Mouse (Mus musculus): ENCODE data around the gene Zfp958. TPM values are rescaled to one million over a fixed set of nuclear protein-coding genes. Genes with fewer than 3 reads are reported as not detected.
"Not testable (repeated sequence)": the region's sequence is repeated elsewhere in the genome, so short reads cannot be mapped to it uniquely, and the experiment has no call there.

Gene Zfp958
- polyA plus RNA-seq, 1 experiment = 0.68 TPM

GRCm38 (mm10) chr8:4627349-4627748, 14.4 kb downstream of the Zfp958 start:
- TF ChIP-seq CTCF (IDR thresholded peaks at IDR 0.05; ENCODE audit: control insufficient read depth, insufficient read depth, insufficient replicate concordance, low read depth, low read length) (no peak), POLR2A (IDR thresholded peaks at IDR 0.05; ENCODE audit: control insufficient read depth, low read depth, low read length) (no peak)
- H3K36me3 ChIP-seq (ENCODE audit: control insufficient read depth, insufficient read depth, low read length) = no peaks in the 10 kb centered on the region

GRCm38 (mm10) chr8:4637071-4637470, 24.1 kb downstream of the Zfp958 start:
- Histone ChIP-seq H3K27me3 (ENCODE audit: control insufficient read depth, insufficient read depth, low read length) (no peaks in the 10 kb centered on the region), H3K27ac (ENCODE audit: control insufficient read depth, insufficient read depth, low read depth, low read length) (no peak overlapping the region), H3K36me3 (ENCODE audit: control insufficient read depth, insufficient read depth, low read length) (no peaks in the 10 kb centered on the region), H3K4me1 (ENCODE audit: control insufficient read depth, insufficient read depth, low read length) (no peaks in the 10 kb centered on the region; the same call in 1 of the 2 replicates), H3K4me3 (ENCODE audit: control insufficient read depth, low read depth, low read length) (no peak overlapping the region)
- TF ChIP-seq POLR2A (IDR thresholded peaks at IDR 0.05; ENCODE audit: control insufficient read depth, low read depth, low read length) (no peak), CTCF (IDR thresholded peaks at IDR 0.05; ENCODE audit: control insufficient read depth, insufficient read depth, insufficient replicate concordance, low read depth, low read length) (no peak)

More at GRCm38 (mm10) chr8:4627349-4627748, 14.4 kb downstream of the Zfp958 start:
- H3K4me1 ChIP-seq (ENCODE audit: control insufficient read depth, insufficient read depth, low read length) = no peaks in the 10 kb centered on the region
- H3K27me3 ChIP-seq (ENCODE audit: control insufficient read depth, insufficient read depth, low read length) = no peaks in the 10 kb centered on the region
- no peak overlapping the region for H3K27ac ChIP-seq (ENCODE audit: control insufficient read depth, insufficient read depth, low read depth, low read length)
- H3K4me3 ChIP-seq (ENCODE audit: control insufficient read depth, low read depth, low read length) = no peak overlapping the region

- not testable (repeated sequence) for H3K36me3 ChIP-seq (ENCODE audit: control insufficient read depth, insufficient read depth, low read length); H3K4me1 ChIP-seq (ENCODE audit: control insufficient read depth, insufficient read depth, low read length); H3K27me3 ChIP-seq (ENCODE audit: control insufficient read depth, insufficient read depth, low read length); H3K27ac ChIP-seq (ENCODE audit: control insufficient read depth, insufficient read depth, low read depth, low read length)
- H3K4me3 ChIP-seq (ENCODE audit: control insufficient read depth, low read depth, low read length) = peak overlapping the region; percentile 22; the same call in 1 of the 2 replicates
These were observed 30.0 kb downstream of the Zfp958 start for GRCm38 (mm10) chr8:4642974-4643373.

GRCm38 (mm10) chr8:4656536-4656935, 43.6 kb downstream of the Zfp958 start:
- Histone ChIP-seq H3K4me1 (ENCODE audit: control insufficient read depth, insufficient read depth, low read length) (no peaks in the 10 kb centered on the region), H3K27me3 (ENCODE audit: control insufficient read depth, insufficient read depth, low read length) (no peaks in the 10 kb centered on the region), H3K27ac (ENCODE audit: control insufficient read depth, insufficient read depth, low read depth, low read length) (no peak overlapping the region), H3K36me3 (ENCODE audit: control insufficient read depth, insufficient read depth, low read length) (no peaks in the 10 kb centered on the region), H3K4me3 (ENCODE audit: control insufficient read depth, low read depth, low read length) (no peak overlapping the region)
- TF ChIP-seq CTCF (IDR thresholded peaks at IDR 0.05; ENCODE audit: control insufficient read depth, insufficient read depth, insufficient replicate concordance, low read depth, low read length) (no peak), POLR2A (IDR thresholded peaks at IDR 0.05; ENCODE audit: control insufficient read depth, low read depth, low read length) (no peak)

- Histone ChIP-seq H3K36me3 (ENCODE audit: control insufficient read depth, insufficient read depth, low read length) (no peaks in the 10 kb centered on the region), H3K27me3 (ENCODE audit: control insufficient read depth, insufficient read depth, low read length) (no peaks in the 10 kb centered on the region), H3K4me1 (ENCODE audit: control insufficient read depth, insufficient read depth, low read length) (peaks cover 2% of the 10 kb centered on the region), H3K27ac (ENCODE audit: control insufficient read depth, insufficient read depth, low read depth, low read length) (peak overlapping the region; percentile 40; the same call in 1 of the 2 replicates), H3K4me3 (ENCODE audit: control insufficient read depth, low read depth, low read length) (peak overlapping the region; percentile 14)
- TF ChIP-seq POLR2A (IDR thresholded peaks at IDR 0.05; ENCODE audit: control insufficient read depth, low read depth, low read length) = no peak
- no peak for TF ChIP-seq CTCF (IDR thresholded peaks at IDR 0.05; ENCODE audit: control insufficient read depth, insufficient read depth, insufficient replicate concordance, low read depth, low read length)
These were observed 62.4 kb downstream of the Zfp958 start for GRCm38 (mm10) chr8:4675191-4676003.

- TF ChIP-seq POLR2A (IDR thresholded peaks at IDR 0.05; ENCODE audit: control insufficient read depth, low read depth, low read length) (no peak), CTCF (IDR thresholded peaks at IDR 0.05; ENCODE audit: control insufficient read depth, insufficient read depth, insufficient replicate concordance, low read depth, low read length) (no peak)
- H3K4me3 ChIP-seq (ENCODE audit: control insufficient read depth, low read depth, low read length) = peak overlapping the region; percentile 30
- H3K27ac ChIP-seq (ENCODE audit: control insufficient read depth, insufficient read depth, low read depth, low read length) = peak overlapping the region; percentile 59
- peaks cover 2% of the 10 kb centered on the region for H3K4me1 ChIP-seq (ENCODE audit: control insufficient read depth, insufficient read depth, low read length)
- H3K36me3 ChIP-seq (ENCODE audit: control insufficient read depth, insufficient read depth, low read length) = no peaks in the 10 kb centered on the region
- H3K27me3 ChIP-seq (ENCODE audit: control insufficient read depth, insufficient read depth, low read length) = no peaks in the 10 kb centered on the region
These were observed 63.6 kb downstream of the Zfp958 start for GRCm38 (mm10) chr8:4676586-4676985.

GRCm38 (mm10) chr8:4677265-4678217, 64.6 kb downstream of the Zfp958 start:
- peak overlapping the region; percentile 99 for H3K27ac ChIP-seq (ENCODE audit: control insufficient read depth, insufficient read depth, low read depth, low read length)
- H3K36me3 ChIP-seq (ENCODE audit: control insufficient read depth, insufficient read depth, low read length) = no peaks in the 10 kb centered on the region
- TF ChIP-seq CTCF (IDR thresholded peaks at IDR 0.05; ENCODE audit: control insufficient read depth, insufficient read depth, insufficient replicate concordance, low read depth, low read length) = no peak
- peak; percentile 62 for TF ChIP-seq POLR2A (IDR thresholded peaks at IDR 0.05; ENCODE audit: control insufficient read depth, low read depth, low read length)
- no peaks in the 10 kb centered on the region for H3K27me3 ChIP-seq (ENCODE audit: control insufficient read depth, insufficient read depth, low read length)
- peak overlapping the region; percentile 96 for H3K4me3 ChIP-seq (ENCODE audit: control insufficient read depth, low read depth, low read length)
- peaks cover 2% of the 10 kb centered on the region for H3K4me1 ChIP-seq (ENCODE audit: control insufficient read depth, insufficient read depth, low read length)

Data from testis, adult 2 months (tissue).